Mouse (Mus musculus) olfactory bulb, adult 2 months (tissue): ENCODE data around the gene Aldh3b2.

ENCODE experiments used
- CTCF ChIP-seq: fragments of 200-500 bp; IDR thresholded peaks from 2 replicates; pipeline ENCODE4 v1.5.1; 2012; ENCODE audit warnings: low read depth, mild to moderate bottlenecking, low read length, moderate library complexity; ENCODE audit not compliant: insufficient read depth
- POLR2A ChIP-seq: fragments of 200-500 bp; IDR thresholded peaks from 2 replicates; pipeline ENCODE4 v1.6.1; 2012; ENCODE audit warnings: mild to moderate bottlenecking, low read depth, low read length, moderate library complexity; ENCODE audit not compliant: insufficient read depth

GRCm38 (mm10) chr19:3980917-3981316, 8.8 kb downstream of the Aldh3b2 start:
- no peak for TF ChIP-seq CTCF
- no peak for TF ChIP-seq POLR2A
